Comparison of ENCODE assay signal across 25 mouse cellular contexts in the genomic region with DNA sequence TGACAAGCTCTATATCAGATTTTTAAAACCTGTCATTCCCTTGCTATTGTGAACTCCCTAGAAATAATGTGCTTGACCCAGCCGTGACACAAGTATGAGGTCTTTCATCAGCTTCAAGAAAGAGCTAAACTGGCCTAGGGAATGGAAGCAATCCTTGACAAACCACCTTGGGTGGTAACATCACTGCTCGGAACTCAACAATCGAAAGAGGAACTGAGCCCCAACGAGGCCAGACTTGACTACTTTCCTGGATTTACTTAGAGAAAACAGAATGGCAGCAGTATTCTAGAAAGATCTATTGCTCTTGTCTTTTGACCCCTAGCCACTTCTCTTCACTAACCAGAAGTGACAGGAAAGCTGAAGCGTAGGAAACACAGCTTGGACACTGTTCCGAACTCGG.
A peak's percentile ranks its signal among the peaks of the same experiment; 100 is the strongest.
DNase-seq lines count a peak whose midpoint lies in the region; ATAC-seq lines count a peak whose summit lies in the region.
"Had no signal": no experiment of that assay in that cellular context is flagged by ENCODE, and none has a peak within 500 bp of the region (broad histone marks: within the 10 kb centered on the region; RNA-seq: fewer than 3 reads in every experiment).

No protein-coding gene starts in this region.

- peak; percentile 69 for ATAC-seq in granulocyte monocyte progenitor cell, adult 5-6 weeks (replicated peaks; ENCODE audit: poor library complexity, severe bottlenecking)
- peak; percentile 37; the same call in 1 of the 2 replicates for ATAC-seq in neutrophil, adult 5-6 weeks (ENCODE audit: extremely low read depth, insufficient number of reproducible peaks, low FRiP score, poor library complexity, severe bottlenecking)
- ATAC-seq: CD4-positive, CD25-positive, alpha-beta regulatory T cell, adult 4 months; hindbrain, postnatal 0 days; intestine, embryonic 16.5 days; midbrain, embryonic 13.5 days had no signal

- peak; percentile 28 for DNase-seq in heart, adult 11 months
- DNase-seq in heart, adult 9 months (ENCODE audit: low spot score in 2 of 2): no peak
- DNase-seq in B cell, adult 2 months: peak; percentile 26 to 34
- no peak for DNase-seq in cerebellum, adult 18-20 months
- no peak for DNase-seq in layer of hippocampus, adult 11-12 months (ENCODE audit: low spot score)
- DNase-seq: adrenal gland, postnatal 10 days; cerebellum, adult 9-10 months; gastrocnemius, adult 2 months; gastrocnemius, postnatal 36 days; heart, postnatal 14 days; kidney, adult 8-10 months; kidney, postnatal 10 days; layer of hippocampus, adult 9-11 months; liver; lung, adult 2 months; lung, postnatal 10 days; right cerebral cortex, postnatal 4 days; thymus, adult 2 months; thymus, postnatal 4 days had no signal

Comparison
In these comparisons a context has a peak if more than half of its experiments do, and no peak if none do; other contexts are left out.
1. DNase-seq: peak in heart, adult 11 months (single experiment) and B cell, adult 2 months (2 of 2); none in heart, adult 9 months (0 of 2), cerebellum, adult 18-20 months (0 of 2) and layer of hippocampus, adult 11-12 months (single experiment).